Mouse (Mus musculus) adrenal gland (tissue): Measurements from ENCODE around the gene Ranbp10.

ENCODE experiments used
- intact Hi-C: fragments of 180-260 bp; cut with DNase I; formaldehyde crosslinking; loops from one replicate; pipeline ENCODE4 v1.15.1; 2025

The Ranbp10 gene

DNA sequence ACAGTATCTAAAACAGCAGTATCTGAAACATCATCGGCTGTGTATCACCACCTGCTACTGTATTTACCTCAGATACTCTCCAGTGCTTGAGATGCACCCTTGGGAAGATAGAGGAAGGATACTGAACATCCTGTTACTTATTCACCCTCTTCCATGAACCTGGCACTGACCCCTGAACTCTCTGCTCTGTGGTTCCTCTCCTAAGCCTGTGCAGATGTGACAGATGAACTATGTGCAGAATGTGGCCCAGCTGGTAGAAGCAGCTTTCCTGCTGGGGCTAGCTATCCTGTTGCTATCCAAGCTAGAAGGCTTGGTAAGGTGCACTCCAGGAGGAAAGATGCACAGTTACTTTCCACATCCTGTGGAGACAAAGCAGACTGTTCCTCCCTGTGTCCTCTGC lies 33.8 kb downstream of the Ranbp10 start:
- intact Hi-C loops: no loop called here

GRCm38 (mm10) chr8:105789626-105790025 lies 37.5 kb downstream of the Ranbp10 start:
- intact Hi-C loops: loop anchor here (2.0 kb wide), 1 partner anchor 75 kb away; no protein-coding TSS in a partner anchor

- intact Hi-C loops: loop anchor here (2.0 kb wide), 1 partner anchor 74 kb away; no protein-coding TSS in a partner anchor
Measured at GRCm38 (mm10) chr8:105788927-105789326, 38.2 kb downstream of the Ranbp10 start.

GRCm38 (mm10) chr8:105788241-105788640 lies 38.9 kb downstream of the Ranbp10 start:
- intact Hi-C loops: loop anchor here (2.0 kb wide), 1 partner anchor 73 kb away; no protein-coding TSS in a partner anchor

DNA sequence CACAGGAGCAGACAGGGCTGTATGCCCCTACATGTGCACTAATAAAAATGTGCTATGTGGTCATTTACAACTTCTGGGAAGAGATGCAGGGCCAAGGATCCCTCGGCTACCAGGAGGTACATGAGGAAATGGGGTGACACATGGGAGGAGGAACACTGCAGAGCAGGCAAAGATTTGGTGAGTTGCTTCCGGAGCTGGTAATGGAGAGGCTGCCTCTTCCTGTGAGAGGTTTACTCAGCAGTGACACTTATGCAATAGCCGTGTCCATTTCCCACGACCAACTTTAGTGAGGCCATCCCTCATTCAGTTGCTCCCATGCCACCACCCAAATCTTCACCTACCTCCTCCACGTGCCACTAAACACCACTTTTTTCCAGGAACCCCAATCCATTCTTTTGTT lies 46.9 kb downstream of the Ranbp10 start:
- intact Hi-C loops: no loop called here

- intact Hi-C loops: no loop called here
Measured at GRCm38 (mm10) chr8:105777833-105778232, 49.3 kb downstream of the Ranbp10 start.

- intact Hi-C loops: no loop called here
Measured at GRCm38 (mm10) chr8:105774498-105774897, 52.7 kb downstream of the Ranbp10 start.

DNA sequence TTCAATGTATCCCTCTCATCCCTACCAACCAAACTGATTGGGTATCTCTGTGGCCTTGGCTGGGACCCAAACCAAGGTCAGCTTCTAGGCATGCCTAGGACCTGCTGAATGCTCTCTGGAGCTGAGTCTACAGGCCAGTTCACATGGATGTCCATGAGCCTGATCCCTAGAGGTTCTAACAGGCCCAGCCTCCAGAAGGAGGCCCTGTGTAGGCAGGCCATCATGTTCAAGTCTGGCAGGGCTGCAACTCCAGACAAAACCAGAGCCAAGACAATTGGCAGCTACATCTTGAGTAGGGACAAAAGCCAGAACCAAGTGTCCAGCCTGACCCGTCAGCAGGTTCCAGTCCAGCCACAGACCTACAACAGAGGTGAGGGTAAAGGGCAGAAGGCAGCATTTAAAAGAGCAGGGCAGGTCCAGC lies 53.7 kb downstream of the Ranbp10 start:
- intact Hi-C loops: no loop called here

DNA sequence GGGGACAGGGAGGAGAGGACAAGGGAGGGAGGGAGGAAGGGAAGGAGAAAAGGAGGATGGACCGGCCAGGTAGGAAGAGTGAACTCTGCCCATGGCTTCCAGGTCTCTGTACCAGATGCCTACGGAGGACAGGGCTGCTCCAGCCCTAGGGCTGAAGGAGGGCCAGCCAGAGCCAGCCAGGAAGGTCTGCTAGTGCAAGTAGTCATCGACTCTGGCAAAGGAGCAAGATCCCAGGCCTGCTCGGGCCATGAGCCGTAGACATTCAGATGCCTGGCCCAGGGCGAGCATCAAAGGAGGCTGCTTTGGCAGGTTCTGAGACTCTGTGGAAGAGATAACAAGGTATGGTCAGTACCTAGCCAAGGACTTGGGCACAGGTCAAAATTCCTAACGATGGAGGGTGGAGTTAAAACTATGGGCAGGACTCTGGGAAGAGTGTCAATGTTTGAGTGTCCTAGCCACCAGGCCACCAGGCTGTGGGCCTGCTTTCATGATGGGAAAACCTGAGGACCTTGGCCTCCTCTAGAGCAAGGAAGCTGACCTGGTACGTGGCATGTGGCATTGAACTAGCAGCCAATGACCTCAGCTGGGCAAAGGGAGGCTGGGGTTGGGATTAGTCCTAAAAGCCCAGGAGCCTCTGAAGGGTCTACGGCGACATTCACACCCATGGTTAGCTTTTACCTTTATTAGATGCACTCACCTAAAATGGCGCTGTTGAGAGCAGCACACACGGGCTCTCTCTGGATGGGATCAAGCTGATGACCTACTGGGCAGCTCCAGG lies 55.6 kb downstream of the Ranbp10 start:
- intact Hi-C loops: no loop called here

GRCm38 (mm10) chr8:105770609-105771008 lies 56.5 kb downstream of the Ranbp10 start:
- intact Hi-C loops: no loop called here

DNA sequence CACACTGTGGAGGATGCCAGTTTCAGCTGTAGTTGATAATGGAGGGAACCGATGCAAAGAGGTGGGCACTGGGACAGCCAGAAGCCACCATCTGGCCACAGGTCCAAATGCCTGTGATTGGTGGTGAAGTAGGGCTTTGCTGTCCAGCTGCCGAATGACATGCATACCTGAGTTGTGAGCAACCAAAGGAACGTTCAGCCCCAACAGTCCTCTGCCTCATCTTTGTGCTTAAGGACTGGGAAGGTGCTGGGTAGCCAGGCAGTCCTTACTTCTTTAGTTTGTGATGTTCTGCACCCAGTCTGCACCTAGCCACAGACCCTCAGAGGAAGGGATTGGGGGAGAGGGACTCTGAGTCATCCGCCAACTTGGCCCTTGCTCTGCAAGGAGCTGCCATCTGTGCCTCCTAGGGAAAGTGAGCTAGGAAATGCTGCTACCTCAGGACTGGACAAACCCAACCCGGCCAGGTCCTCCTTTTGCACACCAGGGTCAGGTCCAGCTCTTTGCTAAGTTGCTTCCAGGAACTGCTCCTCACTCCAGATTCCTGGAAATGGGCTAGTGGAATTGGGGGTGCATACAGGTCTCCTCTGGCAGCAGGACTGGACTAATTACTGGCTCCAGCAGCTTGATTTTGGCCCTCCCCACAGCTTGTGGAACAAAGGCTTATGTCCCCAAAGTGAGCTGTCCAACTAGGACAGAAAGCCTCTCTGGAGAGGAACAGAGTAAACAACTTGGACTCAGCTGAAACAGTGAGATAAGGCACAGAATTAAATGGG lies 58.5 kb downstream of the Ranbp10 start:
- intact Hi-C loops: no loop called here

DNA sequence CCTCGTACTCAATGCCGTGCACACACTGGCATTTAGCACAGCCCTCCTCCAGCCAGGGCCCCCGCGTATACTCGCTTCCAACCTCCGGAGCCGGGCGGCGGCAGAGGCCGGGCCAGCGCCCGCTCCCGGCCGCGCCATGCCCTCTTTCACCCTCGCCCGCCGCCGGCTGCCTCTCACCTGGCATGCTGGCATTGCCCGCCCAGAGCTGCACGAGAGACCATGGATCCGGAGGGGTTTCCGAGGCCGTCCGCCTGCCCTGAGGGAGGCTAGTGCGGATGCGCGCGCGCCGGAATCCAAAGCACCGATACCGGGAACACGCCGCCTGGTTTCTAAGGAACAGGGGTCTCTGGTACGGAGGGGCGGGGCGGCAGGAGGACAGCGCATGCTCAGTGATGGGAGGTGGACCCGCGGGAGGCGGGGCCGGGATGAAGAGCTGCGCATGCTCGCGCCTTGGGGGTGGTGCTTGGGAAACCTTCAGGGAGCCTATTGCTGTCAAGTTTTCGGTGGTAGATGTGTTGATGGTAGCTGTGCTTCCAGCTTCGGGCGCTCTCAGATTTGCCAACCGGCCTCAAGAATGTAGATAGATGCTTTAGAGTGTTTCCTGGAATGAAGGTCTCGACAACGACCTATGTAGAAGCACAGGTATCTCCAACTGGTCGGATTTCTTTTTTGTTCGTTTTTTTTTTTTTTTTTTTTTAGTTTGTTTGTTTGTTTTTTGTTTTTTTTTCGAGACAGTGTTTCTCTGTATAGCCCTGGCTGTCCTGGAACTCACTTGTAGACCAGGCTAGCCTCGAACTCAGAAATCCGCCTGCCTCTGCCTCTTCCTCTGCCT lies 68.7 kb downstream of the Ranbp10 start, which contains the start of gene Gfod2:
TSS of gene Gfod2 (minus strand) at position 388 of the 832 bp plus-strand sequence.
- intact Hi-C loops: no loop called here

- intact Hi-C loops: no loop called here
Measured at GRCm38 (mm10) chr8:105757796-105758276, 69.3 kb downstream of the Ranbp10 start.

GRCm38 (mm10) chr8:105754688-105755087 lies 72.5 kb downstream of the Ranbp10 start:
- intact Hi-C loops: no loop called here

DNA sequence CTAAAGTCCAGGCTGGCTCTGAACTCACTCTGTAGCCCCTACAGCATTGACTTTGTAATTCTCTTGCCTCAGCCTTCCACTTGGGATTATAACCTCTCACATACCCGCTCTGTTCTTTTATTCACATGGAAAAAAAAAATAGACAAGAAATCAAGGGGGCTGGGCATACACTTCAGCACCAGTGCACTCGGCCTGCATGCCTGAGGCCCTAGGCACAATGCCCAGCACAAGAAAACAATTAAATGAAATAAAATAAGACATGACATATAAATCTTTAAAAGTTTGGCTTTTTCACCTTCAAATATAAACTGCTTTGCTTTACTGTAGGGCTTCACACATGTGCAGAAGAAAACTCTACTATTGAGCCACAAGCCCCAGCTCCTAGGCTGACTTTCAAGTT lies 73.2 kb downstream of the Ranbp10 start:
- intact Hi-C loops: no loop called here

- intact Hi-C loops: no loop called here
Measured at GRCm38 (mm10) chr8:105750606-105751005, 76.5 kb downstream of the Ranbp10 start.

GRCm38 (mm10) chr8:105743301-105743700 lies 83.8 kb downstream of the Ranbp10 start:
- intact Hi-C loops: no loop called here

- intact Hi-C loops: no loop called here
Measured at GRCm38 (mm10) chr8:105739216-105739615, 87.9 kb downstream of the Ranbp10 start.

GRCm38 (mm10) chr8:105732186-105732585 lies 95.0 kb downstream of the Ranbp10 start:
- intact Hi-C loops: no loop called here

DNA sequence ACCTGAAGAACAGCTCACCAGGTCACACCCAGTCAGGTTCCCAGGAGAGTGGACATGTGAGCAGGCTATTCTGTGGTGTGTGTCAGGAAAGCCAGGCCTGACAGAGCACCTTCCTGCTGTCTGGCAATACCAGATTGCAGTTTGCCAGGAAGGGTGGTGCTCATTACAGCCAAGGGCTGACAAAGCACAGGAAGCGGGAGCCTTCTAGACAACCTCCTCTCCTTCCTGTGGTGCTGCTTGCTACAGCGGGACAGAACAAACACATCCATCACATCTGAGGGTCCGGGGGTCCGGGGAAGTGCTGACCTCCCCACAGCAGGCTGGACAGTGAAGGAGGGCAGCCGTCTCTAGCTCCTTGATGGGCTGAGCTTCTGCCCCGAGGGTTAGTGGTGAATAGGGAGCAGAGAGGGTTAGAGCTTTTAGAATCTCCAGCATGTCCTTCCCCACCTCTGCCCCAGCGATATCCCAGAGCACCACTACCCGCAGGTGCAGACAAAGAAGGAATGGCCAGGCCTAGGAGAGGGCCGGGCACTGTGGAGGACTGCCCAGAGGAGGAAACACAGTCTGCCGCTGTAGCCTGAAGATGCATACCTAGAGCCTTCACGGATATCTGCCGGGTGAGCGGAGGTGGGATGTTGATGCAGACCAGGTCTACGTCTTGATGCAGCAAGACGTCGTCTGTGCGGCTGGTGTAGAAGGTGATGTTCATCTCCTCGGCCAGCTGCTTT lies 99.6 kb downstream of the Ranbp10 start:
- intact Hi-C loops: no loop called here

- intact Hi-C loops: no loop called here
Measured at GRCm38 (mm10) chr8:105725726-105726125, 101.4 kb downstream of the Ranbp10 start.
